Mouse (Mus musculus): Measurements from ENCODE around the gene Adra1b.

Gene Adra1b

GRCm38 (mm10) chr11:43817368-43817923 is 83.6 kb downstream of the Adra1b start:
- DNase-seq = no peak

GRCm38 (mm10) chr11:43812535-43812934 is 88.5 kb downstream of the Adra1b start:
- no peak for DNase-seq

GRCm38 (mm10) chr11:43807732-43808131 is 93.3 kb downstream of the Adra1b start:
- DNase-seq = no peak

DNA sequence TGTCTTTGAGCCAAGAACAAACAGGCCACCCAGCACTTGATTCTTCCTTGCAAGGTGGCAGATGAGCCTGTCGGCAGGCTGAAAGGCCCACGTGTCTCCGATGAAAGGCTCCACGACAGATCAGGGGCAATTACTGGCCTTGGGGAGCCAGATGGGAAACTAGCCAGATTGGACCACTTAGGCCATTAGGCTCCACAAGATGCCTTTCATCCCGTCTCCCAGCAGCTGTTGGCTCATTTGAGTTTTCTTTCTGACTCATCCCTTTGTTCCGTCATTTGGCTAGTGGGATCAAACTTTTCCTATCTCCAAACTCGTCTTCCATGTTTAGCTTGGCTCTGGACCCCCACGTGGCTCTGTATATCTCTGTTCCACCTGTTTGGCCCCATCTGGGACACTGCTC is 105.0 kb downstream of the Adra1b start:
- DNase-seq = no peak

GRCm38 (mm10) chr11:43790446-43790845 is 110.6 kb downstream of the Adra1b start:
- no peak for DNase-seq

DNA sequence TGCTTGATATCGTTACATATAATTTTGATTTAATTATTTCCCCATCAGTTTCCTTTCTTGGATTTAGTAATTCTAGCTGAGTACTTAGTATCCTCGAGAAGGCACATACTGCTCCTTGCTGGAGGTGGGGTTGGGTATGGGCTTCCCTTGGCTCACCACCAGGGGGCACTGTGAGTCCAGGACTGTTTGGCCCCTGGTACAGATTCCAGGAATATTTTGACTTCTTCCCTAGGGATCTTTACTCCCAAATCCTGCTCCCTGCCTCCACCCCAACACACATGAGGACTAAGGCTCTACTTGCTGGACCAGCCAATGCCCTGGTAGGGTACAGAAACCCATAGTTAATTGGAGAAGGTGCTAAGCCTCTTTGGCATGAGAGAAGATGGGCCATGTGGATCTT is 117.2 kb downstream of the Adra1b start:
- peak; percentile 75 for DNase-seq

DNA sequence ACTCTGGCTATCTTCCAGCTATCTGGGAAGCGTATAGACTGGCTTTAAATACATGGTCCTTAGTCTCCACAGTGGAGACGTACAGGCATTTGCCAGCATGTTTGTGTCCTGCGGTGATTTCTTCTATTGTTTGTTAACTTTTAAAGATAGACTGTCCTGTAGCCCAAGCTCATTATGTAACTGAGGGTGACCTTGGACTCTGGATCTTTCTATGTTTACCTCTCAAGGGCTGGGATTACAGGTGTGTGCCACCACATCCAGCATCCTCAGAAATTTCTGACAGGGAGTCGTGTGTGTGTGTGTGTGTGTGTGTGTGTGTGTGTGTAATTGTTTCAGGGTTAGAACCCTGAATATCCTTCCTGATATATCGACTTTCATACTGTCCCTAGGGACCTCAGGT is 117.9 kb downstream of the Adra1b start:
- no peak for DNase-seq

- DNase-seq = no peak
Observed at GRCm38 (mm10) chr11:43779551-43779950, 121.5 kb downstream of the Adra1b start.

GRCm38 (mm10) chr11:43776324-43776694 is 124.7 kb downstream of the Adra1b start:
- DNase-seq = no peak

GRCm38 (mm10) chr11:43775469-43776323 is 125.3 kb downstream of the Adra1b start:
- no peak for DNase-seq

GRCm38 (mm10) chr11:43773725-43774124 is 127.3 kb downstream of the Adra1b start:
- DNase-seq = no peak

GRCm38 (mm10) chr11:43770110-43770509 is 130.9 kb downstream of the Adra1b start:
- no peak for DNase-seq

GRCm38 (mm10) chr11:43767749-43768148 is 133.3 kb downstream of the Adra1b start:
- DNase-seq = no peak

DNA sequence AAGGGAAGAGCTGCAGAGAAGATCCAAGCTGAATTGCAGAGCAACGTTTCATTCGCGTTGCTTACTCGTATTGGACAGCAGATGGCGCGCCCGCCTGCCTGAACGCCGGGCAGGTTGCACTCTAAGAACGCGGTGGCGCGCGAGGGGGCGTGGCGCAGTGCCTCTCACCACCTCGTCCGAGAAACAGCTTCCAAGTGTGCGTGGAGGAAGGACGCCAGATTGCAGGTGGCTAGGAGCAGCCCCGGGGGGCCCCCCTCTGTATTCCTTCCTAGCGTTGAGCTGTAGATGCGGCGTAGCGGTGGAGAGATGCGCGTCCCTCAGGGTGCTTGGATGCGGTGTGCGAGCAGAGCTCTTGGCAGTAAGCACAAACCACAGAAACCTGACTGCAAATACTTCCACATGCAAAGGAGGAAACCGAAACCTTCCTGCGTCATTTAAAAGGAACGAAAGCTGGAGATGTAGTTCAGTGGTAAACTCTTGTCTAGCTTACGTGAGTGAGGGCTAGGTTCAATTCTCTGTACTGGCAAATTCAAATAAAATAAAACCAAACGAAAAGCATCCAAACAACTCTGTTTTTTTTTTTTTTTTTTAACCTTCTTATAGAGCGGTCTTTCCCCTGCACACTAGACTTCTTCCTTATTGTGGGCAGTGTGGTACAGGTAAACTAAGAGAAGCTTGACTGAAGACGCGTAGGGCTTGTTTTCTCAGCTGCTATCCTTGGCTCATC is 133.9 kb downstream of the Adra1b start:
- peak; percentile 85 for DNase-seq

GRCm38 (mm10) chr11:43758436-43758835 is 142.6 kb downstream of the Adra1b start:
- DNase-seq = no peak

- no peak for DNase-seq
Observed at GRCm38 (mm10) chr11:43755411-43755810, 145.6 kb downstream of the Adra1b start.

DNA sequence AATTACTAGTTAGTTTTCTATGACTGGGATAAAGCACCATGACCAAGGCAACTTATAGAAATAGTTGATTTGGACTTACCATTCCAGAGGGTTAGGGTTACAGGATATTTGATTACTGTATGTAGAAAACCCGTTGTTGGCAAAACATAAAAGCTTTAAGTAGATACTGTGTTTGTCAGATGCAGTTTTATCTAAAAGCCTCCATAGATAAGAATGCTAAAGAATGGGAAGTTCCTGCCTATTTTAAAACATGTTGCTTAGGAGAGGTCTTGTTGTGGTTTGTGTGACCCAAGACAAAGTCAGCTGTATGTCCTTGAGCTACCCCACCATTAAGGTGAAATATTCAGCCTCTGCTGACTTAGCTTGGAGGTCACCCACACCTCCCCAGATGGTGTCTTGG is 146.4 kb downstream of the Adra1b start:
- no peak for DNase-seq

GRCm38 (mm10) chr11:43751542-43751941 is 149.5 kb downstream of the Adra1b start:
- DNase-seq = no peak

- peak; percentile 98 for DNase-seq
Observed at GRCm38 (mm10) chr11:43747233-43748226, 153.5 kb downstream of the Adra1b start, which contains the start of gene Ttc1. Gene Ttc1 (minus strand): TSS chr11:43748008.

GRCm38 (mm10) chr11:43728737-43729301 is 172.2 kb downstream of the Adra1b start:
- no peak for DNase-seq

- DNase-seq = no peak
Observed at GRCm38 (mm10) chr11:43727796-43728195, 173.2 kb downstream of the Adra1b start.

Data from right cerebral cortex, postnatal 25 days (tissue).